Mouse (Mus musculus): ENCODE data around the gene Rbm25. TPM values are rescaled to one million over a fixed set of nuclear protein-coding genes. Genes with fewer than 3 reads are reported as not detected.
A peak's percentile ranks its signal among the peaks of the same experiment; 100 is the strongest.

The Rbm25 gene
- polyA plus RNA-seq, 1 experiment, result 21.2 TPM

GRCm38 (mm10) chr12:83709934-83710333 is 78.9 kb downstream of the Rbm25 start:
- TF ChIP-seq POLR2A (IDR thresholded peaks at IDR 0.05; ENCODE audit: low read depth, low read length), result no peak
- Histone ChIP-seq H3K36me3 (ENCODE audit: control insufficient read depth, insufficient read depth, low read length) (0 out of 2 replicates have a peak, but pooled peaks cover 2% of the 10 kb centered on the region), H3K4me3 (ENCODE audit: insufficient read depth, low read depth, low read length) (no peak overlapping the region), H3K27me3 (replicated peaks; ENCODE audit: control insufficient read depth, insufficient read depth, low read length) (no peaks in the 10 kb centered on the region), H3K27ac (ENCODE audit: insufficient read depth, low read depth, low read length) (no peak overlapping the region), H3K4me1 (ENCODE audit: control insufficient read depth, insufficient read depth, low read length) (peaks cover 7% of the 10 kb centered on the region; the same call in 1 of the 2 replicates)
- 62% methylated on average over 2 of the region's 2 CpGs for WGBS
- no peak for DNase-seq

- no peak overlapping the region for H3K27ac ChIP-seq (ENCODE audit: insufficient read depth, low read depth, low read length)
- H3K27me3 ChIP-seq (replicated peaks; ENCODE audit: control insufficient read depth, insufficient read depth, low read length), result no peaks in the 10 kb centered on the region
- peak; percentile 73 for DNase-seq
- TF ChIP-seq CTCF (conservative IDR thresholded peaks at IDR 0.05; ENCODE audit: insufficient read depth, insufficient read length, low read depth, low read length) (peak; percentile 34; the same call in 1 of the 2 replicates), POLR2A (IDR thresholded peaks at IDR 0.05; ENCODE audit: low read depth, low read length) (no peak)
- peaks cover 3% of the 10 kb centered on the region; the same call in 1 of the 2 replicates for H3K36me3 ChIP-seq (ENCODE audit: control insufficient read depth, insufficient read depth, low read length)
- no peak overlapping the region for H3K4me3 ChIP-seq (ENCODE audit: insufficient read depth, low read depth, low read length)
- H3K4me1 ChIP-seq (ENCODE audit: control insufficient read depth, insufficient read depth, low read length), result no peaks in the 10 kb centered on the region
- 40% methylated on average over 2 of the region's 2 CpGs for WGBS
These were observed 82.7 kb downstream of the Rbm25 start for GRCm38 (mm10) chr12:83713749-83714148.

GRCm38 (mm10) chr12:83716416-83717184 is 85.6 kb downstream of the Rbm25 start:
- Histone ChIP-seq H3K36me3 (ENCODE audit: control insufficient read depth, insufficient read depth, low read length) (peaks cover 3% of the 10 kb centered on the region; the same call in 1 of the 2 replicates), H3K4me3 (ENCODE audit: insufficient read depth, low read depth, low read length) (no peak overlapping the region), H3K27ac (ENCODE audit: insufficient read depth, low read depth, low read length) (no peak overlapping the region), H3K4me1 (ENCODE audit: control insufficient read depth, insufficient read depth, low read length) (peaks cover 7% of the 10 kb centered on the region; the same call in 1 of the 2 replicates), H3K27me3 (replicated peaks; ENCODE audit: control insufficient read depth, insufficient read depth, low read length) (no peaks in the 10 kb centered on the region)
- no peak for DNase-seq
- WGBS, result 73% methylated on average over 15 of the region's 15 CpGs
- TF ChIP-seq CTCF (conservative IDR thresholded peaks at IDR 0.05; ENCODE audit: insufficient read depth, insufficient read length, low read depth, low read length), result no peak
- TF ChIP-seq POLR2A (IDR thresholded peaks at IDR 0.05; ENCODE audit: low read depth, low read length), result no peak

GRCm38 (mm10) chr12:83719431-83719830 is 88.4 kb downstream of the Rbm25 start:
- Histone ChIP-seq H3K27ac (ENCODE audit: insufficient read depth, low read depth, low read length) (no peak overlapping the region), H3K4me3 (ENCODE audit: insufficient read depth, low read depth, low read length) (no peak overlapping the region), H3K4me1 (ENCODE audit: control insufficient read depth, insufficient read depth, low read length) (peaks cover 7% of the 10 kb centered on the region; the same call in 1 of the 2 replicates), H3K36me3 (ENCODE audit: control insufficient read depth, insufficient read depth, low read length) (peaks cover 5% of the 10 kb centered on the region; the same call in 1 of the 2 replicates), H3K27me3 (replicated peaks; ENCODE audit: control insufficient read depth, insufficient read depth, low read length) (no peaks in the 10 kb centered on the region)
- WGBS, result 97% methylated on average over 1 of the region's 1 CpGs
- no peak for TF ChIP-seq POLR2A (IDR thresholded peaks at IDR 0.05; ENCODE audit: low read depth, low read length)
- no peak for DNase-seq

- no peak overlapping the region for H3K4me3 ChIP-seq (ENCODE audit: insufficient read depth, low read depth, low read length)
These were observed 90.2 kb downstream of the Rbm25 start for GRCm38 (mm10) chr12:83721281-83721680.

GRCm38 (mm10) chr12:83723037-83723436 is 92.0 kb downstream of the Rbm25 start:
- no peak for DNase-seq
- peaks cover 4% of the 10 kb centered on the region for H3K36me3 ChIP-seq (ENCODE audit: control insufficient read depth, insufficient read depth, low read length)
- H3K4me1 ChIP-seq (ENCODE audit: control insufficient read depth, insufficient read depth, low read length), result peaks cover 7% of the 10 kb centered on the region; the same call in 1 of the 2 replicates
- no peak for TF ChIP-seq CTCF (conservative IDR thresholded peaks at IDR 0.05; ENCODE audit: insufficient read depth, insufficient read length, low read depth, low read length)
- no peak for TF ChIP-seq POLR2A (IDR thresholded peaks at IDR 0.05; ENCODE audit: low read depth, low read length)
- 88% methylated on average over 3 of the region's 3 CpGs for WGBS
- H3K4me3 ChIP-seq (ENCODE audit: insufficient read depth, low read depth, low read length), result no peak overlapping the region
- H3K27me3 ChIP-seq (replicated peaks; ENCODE audit: control insufficient read depth, insufficient read depth, low read length), result no peaks in the 10 kb centered on the region
- H3K27ac ChIP-seq (ENCODE audit: insufficient read depth, low read depth, low read length), result no peak overlapping the region

More at GRCm38 (mm10) chr12:83721281-83721680, 90.2 kb downstream of the Rbm25 start:
- Histone ChIP-seq H3K4me1 (ENCODE audit: control insufficient read depth, insufficient read depth, low read length) (peaks cover 7% of the 10 kb centered on the region; the same call in 1 of the 2 replicates), H3K27me3 (replicated peaks; ENCODE audit: control insufficient read depth, insufficient read depth, low read length) (no peaks in the 10 kb centered on the region), H3K27ac (ENCODE audit: insufficient read depth, low read depth, low read length) (peak overlapping the region; percentile 89; the same call in 1 of the 2 replicates), H3K36me3 (ENCODE audit: control insufficient read depth, insufficient read depth, low read length) (peaks cover 6% of the 10 kb centered on the region)
- no peak for TF ChIP-seq CTCF (conservative IDR thresholded peaks at IDR 0.05; ENCODE audit: insufficient read depth, insufficient read length, low read depth, low read length)
- TF ChIP-seq POLR2A (IDR thresholded peaks at IDR 0.05; ENCODE audit: low read depth, low read length), result no peak
- DNase-seq, result peak; percentile 32
- 36% methylated on average over 6 of the region's 6 CpGs for WGBS

GRCm38 (mm10) chr12:83726510-83727308 is 95.7 kb downstream of the Rbm25 start:
- TF ChIP-seq POLR2A (IDR thresholded peaks at IDR 0.05; ENCODE audit: low read depth, low read length), result no peak
- TF ChIP-seq CTCF (conservative IDR thresholded peaks at IDR 0.05; ENCODE audit: insufficient read depth, insufficient read length, low read depth, low read length), result no peak
- H3K36me3 ChIP-seq (ENCODE audit: control insufficient read depth, insufficient read depth, low read length), result peaks cover 11% of the 10 kb centered on the region
- H3K4me3 ChIP-seq (ENCODE audit: insufficient read depth, low read depth, low read length), result no peak overlapping the region
- H3K27me3 ChIP-seq (replicated peaks; ENCODE audit: control insufficient read depth, insufficient read depth, low read length), result no peaks in the 10 kb centered on the region
- no peak overlapping the region; the same call in 1 of the 2 replicates for H3K27ac ChIP-seq (ENCODE audit: insufficient read depth, low read depth, low read length)
- no peaks in the 10 kb centered on the region for H3K4me1 ChIP-seq (ENCODE audit: control insufficient read depth, insufficient read depth, low read length)
- 54% methylated on average over 12 of the region's 12 CpGs for WGBS
- peak; percentile 67 for DNase-seq

All from kidney, adult 2 months (tissue).